Mouse (Mus musculus): ENCODE measurements at regions not wholly inside any gene's neighbourhood (a gene's known extent, or its start where the extent isn't known, plus 50 kb on each side); places are given as distances from the start of the nearest gene placed in this dataset.

DNA sequence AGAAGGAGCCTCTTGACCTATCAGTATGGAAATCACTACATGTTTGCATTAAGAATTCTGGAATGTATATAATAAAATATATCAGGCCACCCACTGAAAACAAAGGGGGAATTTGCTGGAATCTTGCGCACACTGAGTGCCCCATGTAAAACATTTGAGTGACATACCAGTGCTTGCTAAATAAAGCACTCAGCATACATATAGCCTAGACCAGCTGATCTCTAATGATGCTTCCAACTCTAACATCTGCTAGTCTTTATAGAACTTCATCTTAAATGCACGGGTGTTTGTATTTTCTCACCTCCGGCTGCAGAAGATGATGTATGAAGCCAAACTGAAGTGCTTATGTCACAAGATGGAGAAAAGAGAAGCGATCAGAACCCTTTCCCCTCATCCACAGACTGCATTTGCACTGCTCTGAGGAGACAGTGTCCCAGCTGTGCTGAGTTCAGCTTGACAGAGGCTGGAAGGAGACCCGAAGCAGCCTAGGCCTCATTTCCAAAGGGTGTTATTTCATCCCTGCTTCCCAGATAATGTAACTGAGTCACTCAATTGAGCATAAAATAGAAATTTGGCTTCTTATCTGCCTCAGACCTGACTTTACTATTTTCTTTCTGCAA, 657.6 kb upstream of the Brinp1 start:
- TF ChIP-seq POLR2A (IDR thresholded peaks at IDR 0.05; ENCODE audit: borderline replicate concordance, insufficient read depth, low read length): no peak
- TF ChIP-seq CTCF (IDR thresholded peaks at IDR 0.05; ENCODE audit: borderline replicate concordance, insufficient read depth, low read depth, low read length): no peak
- Histone ChIP-seq H3K27me3 (ENCODE audit: control insufficient read depth, insufficient read depth, low read length) (no peaks in the 10 kb centered on the region), H3K27ac (ENCODE audit: insufficient read depth, low read length) (no peak overlapping the region), H3K4me1 (ENCODE audit: control insufficient read depth, insufficient read depth, low read length) (no peaks in the 10 kb centered on the region), H3K4me3 (replicated peaks; ENCODE audit: insufficient read depth, low read depth, low read length) (no peak overlapping the region)
- no peak for DNase-seq
- WGBS: 79% methylated on average over 5 of the region's 5 CpGs

DNA sequence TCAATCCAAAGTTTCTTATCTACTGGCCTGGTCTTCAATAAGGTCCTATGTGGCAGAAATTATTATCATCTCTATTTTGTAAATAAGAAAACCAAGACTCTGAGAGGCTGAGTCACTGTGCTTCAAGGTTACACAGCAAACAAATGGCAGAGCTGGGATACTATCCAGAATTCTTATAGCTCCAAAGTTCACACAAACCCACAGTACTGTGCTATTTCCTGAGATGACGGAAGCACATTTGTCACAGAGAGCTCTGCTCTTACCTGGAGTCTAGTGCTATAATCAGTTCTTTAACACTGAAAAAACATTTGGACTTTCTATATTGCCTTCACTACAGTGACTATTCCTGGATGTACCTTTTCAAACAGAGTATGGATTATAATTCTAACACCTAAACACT, 654.7 kb upstream of the Brinp1 start:
- TF ChIP-seq POLR2A (IDR thresholded peaks at IDR 0.05; ENCODE audit: borderline replicate concordance, insufficient read depth, low read length) (no peak), CTCF (IDR thresholded peaks at IDR 0.05; ENCODE audit: borderline replicate concordance, insufficient read depth, low read depth, low read length) (no peak)
- Histone ChIP-seq H3K27me3 (ENCODE audit: control insufficient read depth, insufficient read depth, low read length) (no peaks in the 10 kb centered on the region), H3K27ac (ENCODE audit: insufficient read depth, low read length) (no peak overlapping the region), H3K4me1 (ENCODE audit: control insufficient read depth, insufficient read depth, low read length) (no peaks in the 10 kb centered on the region), H3K4me3 (replicated peaks; ENCODE audit: insufficient read depth, low read depth, low read length) (no peak overlapping the region)
- WGBS: 89% methylated on average over 1 of the region's 1 CpGs
- no peak for DNase-seq

DNA sequence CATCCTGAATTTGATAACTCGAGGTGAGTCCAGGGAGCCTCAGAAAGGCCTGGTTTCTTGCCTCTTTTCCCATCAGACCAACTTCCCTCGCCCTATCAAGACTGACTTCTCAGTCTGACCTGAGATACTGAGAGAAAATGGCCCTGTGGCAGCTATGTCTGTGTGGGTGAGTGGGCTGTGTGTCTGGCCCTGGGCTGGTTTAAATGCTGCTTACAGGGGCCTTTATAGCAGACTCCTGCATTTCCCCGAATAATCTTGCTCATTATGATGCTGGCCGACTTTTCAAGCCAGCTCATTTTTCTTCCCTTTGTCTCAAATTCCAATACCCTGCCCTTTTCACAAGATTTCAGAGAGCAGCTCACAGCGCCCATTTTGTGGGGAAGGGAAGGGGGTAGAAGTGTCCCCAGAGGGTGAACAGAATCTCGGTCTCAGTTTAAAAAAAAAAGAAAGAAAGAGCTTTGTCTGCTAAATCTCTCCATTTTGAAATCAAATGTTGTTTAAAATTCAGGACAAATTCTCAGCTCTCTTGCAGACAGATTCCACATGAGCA, 642.9 kb upstream of the Brinp1 start:
- WGBS: 46% methylated on average over 6 of the region's 6 CpGs
- TF ChIP-seq POLR2A (IDR thresholded peaks at IDR 0.05; ENCODE audit: borderline replicate concordance, insufficient read depth, low read length): no peak
- no peaks in the 10 kb centered on the region for H3K27me3 ChIP-seq (ENCODE audit: control insufficient read depth, insufficient read depth, low read length)
- H3K4me3 ChIP-seq (replicated peaks; ENCODE audit: insufficient read depth, low read depth, low read length): no peak overlapping the region
- no peak overlapping the region for H3K27ac ChIP-seq (ENCODE audit: insufficient read depth, low read length)
- no peak for DNase-seq
- no peaks in the 10 kb centered on the region for H3K4me1 ChIP-seq (ENCODE audit: control insufficient read depth, insufficient read depth, low read length)

DNA sequence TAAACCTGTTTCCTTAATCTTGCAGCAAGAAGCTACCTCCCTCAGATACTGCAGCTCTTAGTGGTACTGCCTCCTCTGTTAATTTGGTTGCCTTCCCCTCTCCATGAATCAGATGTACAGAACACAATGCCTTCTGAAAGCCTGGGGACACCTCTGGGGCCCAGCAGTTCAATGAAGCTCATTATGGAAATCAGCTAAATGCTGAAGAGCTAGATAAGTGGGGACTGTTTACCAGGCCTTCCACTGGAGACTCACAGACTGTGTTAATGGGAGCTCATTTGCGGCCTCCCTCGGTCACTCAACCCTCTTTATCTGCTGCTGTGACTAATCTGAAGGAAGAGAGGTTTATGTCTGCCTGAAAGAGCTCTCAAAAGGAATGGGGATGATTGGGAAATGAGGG, 639.8 kb upstream of the Brinp1 start:
- no peak for DNase-seq
- Histone ChIP-seq H3K27me3 (ENCODE audit: control insufficient read depth, insufficient read depth, low read length) (no peaks in the 10 kb centered on the region), H3K4me3 (replicated peaks; ENCODE audit: insufficient read depth, low read depth, low read length) (no peak overlapping the region), H3K27ac (ENCODE audit: insufficient read depth, low read length) (no peak overlapping the region), H3K4me1 (ENCODE audit: control insufficient read depth, insufficient read depth, low read length) (no peaks in the 10 kb centered on the region)
- no peak for TF ChIP-seq POLR2A (IDR thresholded peaks at IDR 0.05; ENCODE audit: borderline replicate concordance, insufficient read depth, low read length)
- TF ChIP-seq CTCF (IDR thresholded peaks at IDR 0.05; ENCODE audit: borderline replicate concordance, insufficient read depth, low read depth, low read length): no peak
- 63% methylated on average over 2 of the region's 2 CpGs for WGBS

- no peak overlapping the region for H3K27ac ChIP-seq (ENCODE audit: insufficient read depth, low read length)
- TF ChIP-seq POLR2A (IDR thresholded peaks at IDR 0.05; ENCODE audit: borderline replicate concordance, insufficient read depth, low read length): no peak
- no peak for TF ChIP-seq CTCF (IDR thresholded peaks at IDR 0.05; ENCODE audit: borderline replicate concordance, insufficient read depth, low read depth, low read length)
- no peak overlapping the region for H3K4me3 ChIP-seq (replicated peaks; ENCODE audit: insufficient read depth, low read depth, low read length)
- H3K4me1 ChIP-seq (ENCODE audit: control insufficient read depth, insufficient read depth, low read length): no peaks in the 10 kb centered on the region
- no peak for DNase-seq
- 23% methylated on average over 3 of the region's 3 CpGs for WGBS
- no peaks in the 10 kb centered on the region for H3K27me3 ChIP-seq (ENCODE audit: control insufficient read depth, insufficient read depth, low read length)
Measured at GRCm38 (mm10) chr4:69576256-69576655, 622.1 kb upstream of the Brinp1 start.

- TF ChIP-seq POLR2A (IDR thresholded peaks at IDR 0.05; ENCODE audit: borderline replicate concordance, insufficient read depth, low read length): no peak
- no peak for TF ChIP-seq CTCF (IDR thresholded peaks at IDR 0.05; ENCODE audit: borderline replicate concordance, insufficient read depth, low read depth, low read length)
- whole genome bisulfite sequencing: 91% methylated on average over 2 of the region's 2 CpGs
- Histone ChIP-seq H3K27ac (ENCODE audit: insufficient read depth, low read length) (no peak overlapping the region), H3K4me1 (ENCODE audit: control insufficient read depth, insufficient read depth, low read length) (no peaks in the 10 kb centered on the region), H3K4me3 (replicated peaks; ENCODE audit: insufficient read depth, low read depth, low read length) (no peak overlapping the region), H3K27me3 (ENCODE audit: control insufficient read depth, insufficient read depth, low read length) (no peaks in the 10 kb centered on the region)
- DNase-seq: no peak
Measured at GRCm38 (mm10) chr4:69548104-69548503, 593.9 kb upstream of the Brinp1 start.

- 63% methylated on average over 6 of the region's 6 CpGs for WGBS
- Histone ChIP-seq H3K27ac (ENCODE audit: insufficient read depth, low read length) (no peak overlapping the region), H3K4me3 (replicated peaks; ENCODE audit: insufficient read depth, low read depth, low read length) (no peak overlapping the region), H3K27me3 (ENCODE audit: control insufficient read depth, insufficient read depth, low read length) (no peaks in the 10 kb centered on the region), H3K4me1 (ENCODE audit: control insufficient read depth, insufficient read depth, low read length) (no peaks in the 10 kb centered on the region)
- TF ChIP-seq CTCF (IDR thresholded peaks at IDR 0.05; ENCODE audit: borderline replicate concordance, insufficient read depth, low read depth, low read length) (no peak), POLR2A (IDR thresholded peaks at IDR 0.05; ENCODE audit: borderline replicate concordance, insufficient read depth, low read length) (no peak)
- DNase-seq: no peak
Measured at GRCm38 (mm10) chr4:69538172-69538908, 584.1 kb upstream of the Brinp1 start.

- no peak for DNase-seq
- no peak overlapping the region for H3K27ac ChIP-seq (ENCODE audit: insufficient read depth, low read length)
Measured at GRCm38 (mm10) chr4:69533107-69533506, 578.9 kb upstream of the Brinp1 start.

More at GRCm38 (mm10) chr4:69533107-69533506, 578.9 kb upstream of the Brinp1 start:
- TF ChIP-seq POLR2A (IDR thresholded peaks at IDR 0.05; ENCODE audit: borderline replicate concordance, insufficient read depth, low read length) (no peak), CTCF (IDR thresholded peaks at IDR 0.05; ENCODE audit: borderline replicate concordance, insufficient read depth, low read depth, low read length) (no peak)
- 29% methylated on average over 3 of the region's 3 CpGs for WGBS
- Histone ChIP-seq H3K27me3 (ENCODE audit: control insufficient read depth, insufficient read depth, low read length) (no peaks in the 10 kb centered on the region), H3K4me1 (ENCODE audit: control insufficient read depth, insufficient read depth, low read length) (no peaks in the 10 kb centered on the region), H3K4me3 (replicated peaks; ENCODE audit: insufficient read depth, low read depth, low read length) (no peak overlapping the region)

Data from cerebellum, adult 2 months (tissue).